Mouse (Mus musculus): Measurements from ENCODE around the gene Hist1h2ae.
A peak's percentile ranks its signal among the peaks of the same experiment; 100 is the strongest.
"Not testable (repeated sequence)": the region's sequence is repeated elsewhere in the genome, so short reads cannot be mapped to it uniquely, and the experiment has no call there.

Gene Hist1h2ae

DNA sequence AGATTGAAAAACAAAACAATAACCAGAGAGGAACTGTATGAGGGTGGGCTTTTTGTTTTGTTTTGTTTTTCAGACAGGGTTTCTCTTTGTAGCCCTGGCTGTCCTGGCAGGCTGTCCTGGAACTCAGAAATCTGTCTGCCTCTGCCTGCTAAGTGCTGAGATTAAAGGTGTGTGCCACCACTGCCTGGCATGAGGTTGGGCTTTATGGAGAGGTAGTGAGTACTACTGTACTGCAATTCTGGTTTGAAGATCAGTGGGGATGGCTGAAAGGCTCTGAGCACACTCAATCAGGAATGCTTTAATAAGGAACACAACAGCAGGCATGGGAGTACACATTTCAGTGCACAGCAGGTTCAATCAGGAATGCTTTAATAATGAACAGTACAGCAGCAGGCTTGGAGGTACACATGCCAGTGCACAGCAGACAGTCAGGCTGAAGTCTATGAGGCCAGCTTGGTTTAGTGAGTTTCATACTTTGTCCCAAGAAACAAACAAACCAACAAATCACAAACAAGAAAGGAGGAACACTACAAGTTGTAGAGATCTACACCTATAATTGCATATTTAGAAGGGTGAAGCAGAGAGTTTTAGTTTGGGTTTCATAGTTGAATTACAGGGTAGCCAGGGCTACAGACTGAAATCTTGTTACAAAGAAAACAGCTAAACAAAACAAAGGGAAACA, 12.5 kb upstream of the Hist1h2ae start:
- no peak for DNase-seq (ENCODE audit: low spot score)

DNA sequence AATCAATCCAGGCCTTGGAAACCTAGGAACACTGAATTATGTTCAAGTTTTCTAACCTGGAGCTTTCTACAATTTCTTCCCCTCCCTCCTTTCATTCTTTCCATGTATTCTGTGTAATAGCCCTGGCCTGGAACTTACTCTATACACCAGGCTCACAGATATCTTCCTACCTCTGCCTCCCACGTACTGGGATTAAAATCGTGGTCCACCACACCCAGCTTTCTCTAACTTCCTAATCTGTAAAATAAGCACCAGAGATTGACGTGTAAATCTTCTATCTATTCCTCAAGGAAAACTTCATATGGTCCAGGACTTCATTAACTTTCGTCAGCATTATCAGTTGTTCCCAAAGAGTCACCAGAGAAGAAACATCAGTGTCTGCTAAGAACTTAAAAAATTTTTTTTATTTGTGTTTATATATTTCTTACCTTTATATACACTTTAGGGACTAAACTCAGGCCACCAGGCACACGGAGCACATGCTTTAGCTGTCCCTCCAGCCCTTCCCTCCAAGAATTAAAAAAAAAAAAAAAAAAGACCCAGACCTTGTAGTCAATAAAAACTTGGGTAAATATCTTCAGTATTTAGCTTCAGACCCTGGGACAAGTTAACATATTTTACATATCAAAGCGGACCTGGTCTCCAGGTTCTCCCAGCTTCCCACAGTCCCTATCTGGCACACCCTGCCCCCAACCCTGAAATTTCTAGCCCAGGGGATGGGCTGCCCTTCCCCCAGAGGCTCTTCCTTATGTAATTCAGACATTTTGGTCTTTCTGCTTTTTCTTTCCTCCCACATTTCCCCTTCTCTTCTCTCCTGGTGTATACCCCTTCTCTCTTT, 11.4 kb upstream of the Hist1h2ae start:
- DNase-seq (ENCODE audit: low spot score), result no peak

DNA sequence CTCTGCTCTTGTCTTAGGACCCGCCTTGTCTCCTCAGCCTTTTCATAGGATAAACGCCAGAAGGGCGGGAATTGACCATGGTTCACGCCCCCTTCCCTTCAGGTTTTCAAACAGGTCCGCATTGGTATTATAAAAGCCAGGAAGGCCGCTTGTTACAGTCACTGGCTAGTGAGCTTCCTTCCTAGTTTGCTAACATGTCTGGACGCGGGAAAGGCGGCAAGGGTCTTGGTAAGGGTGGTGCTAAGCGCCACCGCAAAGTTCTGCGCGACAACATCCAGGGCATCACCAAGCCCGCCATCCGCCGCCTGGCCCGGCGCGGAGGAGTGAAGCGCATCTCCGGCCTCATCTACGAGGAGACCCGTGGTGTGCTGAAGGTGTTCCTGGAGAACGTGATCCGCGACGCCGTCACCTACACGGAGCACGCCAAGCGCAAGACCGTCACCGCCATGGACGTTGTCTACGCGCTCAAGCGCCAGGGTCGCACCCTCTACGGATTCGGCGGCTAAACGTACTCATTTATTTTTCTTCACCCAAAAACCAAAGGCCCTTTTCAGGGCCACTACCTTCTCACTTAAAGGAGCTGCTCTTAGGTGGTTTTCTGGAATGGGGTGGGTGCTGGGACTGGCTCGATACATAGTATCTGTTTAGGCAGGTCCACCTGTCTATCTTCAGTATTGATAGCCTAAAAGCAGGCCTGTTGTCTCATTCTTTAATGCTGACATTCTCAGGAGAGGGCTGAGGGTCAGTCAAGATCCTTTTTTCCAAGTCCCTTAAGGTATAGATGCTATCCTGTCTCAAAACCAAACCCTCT, 10.6 kb upstream of the Hist1h2ae start, which contains the start of gene Hist1h4d:
Gene Hist1h4d, plus strand, starts transcription at position 191 of the 811 bp plus-strand sequence.
- DNase-seq (ENCODE audit: low spot score), result peak; percentile 98

GRCm38 (mm10) chr13:23577835-23578234, 6.8 kb upstream of the Hist1h2ae start:
- no peak for DNase-seq (ENCODE audit: low spot score)

GRCm38 (mm10) chr13:23576906-23577639, 6.1 kb upstream of the Hist1h2ae start:
- no peak for DNase-seq (ENCODE audit: low spot score)

- DNase-seq (ENCODE audit: low spot score), result no peak
These were observed 5.4 kb upstream of the Hist1h2ae start for GRCm38 (mm10) chr13:23576351-23576881.

DNA sequence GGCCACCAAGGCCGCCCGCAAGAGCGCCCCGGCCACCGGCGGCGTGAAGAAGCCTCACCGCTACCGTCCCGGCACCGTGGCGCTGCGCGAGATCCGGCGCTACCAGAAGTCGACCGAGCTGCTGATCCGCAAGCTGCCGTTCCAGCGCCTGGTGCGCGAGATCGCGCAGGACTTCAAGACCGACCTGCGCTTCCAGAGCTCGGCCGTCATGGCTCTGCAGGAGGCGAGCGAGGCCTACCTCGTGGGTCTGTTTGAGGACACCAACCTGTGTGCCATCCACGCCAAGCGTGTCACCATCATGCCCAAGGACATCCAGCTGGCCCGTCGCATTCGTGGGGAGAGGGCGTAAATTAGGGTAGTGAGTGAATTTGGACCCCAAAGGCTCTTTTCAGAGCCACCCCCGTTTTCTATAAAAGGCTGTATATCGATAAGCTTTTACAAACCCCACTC, 4.9 kb upstream of the Hist1h2ae start:
- DNase-seq (ENCODE audit: low spot score), result not testable (repeated sequence)

- peak; percentile 72 for DNase-seq (ENCODE audit: low spot score)
These were observed 4.3 kb upstream of the Hist1h2ae start, which contains the start of gene Hist1h3d for GRCm38 (mm10) chr13:23575271-23575851. TSS of gene Hist1h3d (plus strand) at chr13:23575763.

- not testable (repeated sequence) for DNase-seq (ENCODE audit: low spot score)
These were observed 3.6 kb upstream of the Hist1h2ae start for GRCm38 (mm10) chr13:23574546-23575170.

GRCm38 (mm10) chr13:23573898-23574524, 3.0 kb upstream of the Hist1h2ae start, which contains the start of the genes Hist1h2bf and Hist1h2ad:
TSS of gene Hist1h2bf (minus strand) at chr13:23574196.
TSS of gene Hist1h2ad (plus strand) at chr13:23574381.
- peak; percentile 93 for DNase-seq (ENCODE audit: low spot score)

DNA sequence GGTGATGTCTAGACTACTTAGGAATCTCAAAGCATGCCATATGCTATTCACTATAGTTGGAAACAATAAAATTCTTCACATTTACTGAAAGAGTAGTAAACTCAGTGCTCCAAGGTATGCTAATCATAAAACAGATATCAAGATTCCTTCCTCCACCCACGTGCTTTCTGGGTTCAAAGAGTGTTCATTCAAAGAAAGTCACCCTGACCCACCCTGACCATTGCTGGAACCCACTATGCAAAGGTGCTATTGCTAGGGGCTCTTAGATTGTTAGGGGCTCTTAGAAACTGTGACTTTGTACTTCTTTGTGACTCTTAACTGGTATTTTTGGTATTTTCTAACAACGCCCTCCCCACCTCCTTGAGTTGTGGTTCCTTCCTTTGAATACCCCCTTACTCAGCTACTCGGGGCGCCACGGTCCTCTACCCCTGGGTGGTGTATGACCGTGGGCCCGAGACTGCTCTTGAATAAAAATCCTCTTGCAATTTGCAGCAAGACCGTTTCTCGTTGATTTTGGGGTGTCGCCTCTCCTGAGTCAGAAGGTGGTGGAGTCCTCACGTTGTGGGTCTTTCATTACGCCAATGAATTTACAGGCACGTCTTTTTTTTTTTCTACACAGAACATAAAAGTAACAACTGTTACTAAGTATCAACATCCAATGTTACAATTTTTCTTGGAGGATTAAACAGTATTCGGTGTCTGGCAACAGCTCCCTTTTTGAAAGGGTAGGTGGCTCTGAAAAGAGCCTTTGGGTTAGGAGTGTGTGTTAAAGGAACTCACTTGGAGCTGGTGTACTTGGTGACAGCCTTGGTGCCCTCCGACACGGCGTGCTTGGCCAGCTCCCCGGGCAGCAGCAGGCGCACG, 2.2 kb upstream of the Hist1h2ae start:
- not testable (repeated sequence) for DNase-seq (ENCODE audit: low spot score)

DNA sequence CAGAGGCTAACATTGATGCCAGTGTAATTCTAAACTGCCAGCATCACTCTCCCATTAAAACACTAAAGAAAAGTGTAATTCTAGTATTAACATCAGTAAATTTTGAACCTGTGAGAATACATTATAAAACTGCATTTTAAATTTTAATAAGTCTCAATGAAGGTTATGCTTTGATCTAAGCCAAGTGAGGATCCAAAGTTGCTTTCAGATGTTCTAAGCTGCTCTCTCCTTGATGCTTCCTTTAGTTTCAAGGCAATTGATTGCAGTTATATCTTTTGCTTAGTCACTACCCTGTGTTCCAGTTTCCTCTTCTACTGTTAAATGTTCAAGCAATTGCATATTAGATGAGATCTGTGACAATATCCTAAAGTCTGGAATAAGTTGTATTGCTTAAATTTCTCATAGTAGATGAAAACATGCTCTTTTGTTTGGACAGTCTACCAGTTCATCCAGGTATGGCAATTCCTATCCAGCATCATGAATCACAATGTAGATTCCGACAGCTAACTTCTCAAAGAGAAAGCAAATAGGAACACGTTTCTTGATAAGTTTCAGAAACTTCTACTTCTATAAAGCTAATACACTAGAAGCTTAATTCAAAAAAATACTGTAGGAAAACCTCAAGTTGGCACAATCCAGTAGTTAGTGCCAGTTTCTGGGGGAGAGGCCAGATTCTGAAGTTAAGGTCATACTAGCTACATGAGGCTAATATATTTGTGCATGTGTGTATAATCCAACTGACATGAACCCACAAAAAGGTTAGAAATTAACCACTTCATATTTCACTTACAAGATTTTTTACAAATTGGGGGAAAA, 1.4 kb upstream of the Hist1h2ae start:
- DNase-seq (ENCODE audit: low spot score), result no peak

- not testable (repeated sequence) for DNase-seq (ENCODE audit: low spot score)
These were observed 641 bp upstream of the Hist1h2ae start for GRCm38 (mm10) chr13:23571504-23572217.

DNA sequence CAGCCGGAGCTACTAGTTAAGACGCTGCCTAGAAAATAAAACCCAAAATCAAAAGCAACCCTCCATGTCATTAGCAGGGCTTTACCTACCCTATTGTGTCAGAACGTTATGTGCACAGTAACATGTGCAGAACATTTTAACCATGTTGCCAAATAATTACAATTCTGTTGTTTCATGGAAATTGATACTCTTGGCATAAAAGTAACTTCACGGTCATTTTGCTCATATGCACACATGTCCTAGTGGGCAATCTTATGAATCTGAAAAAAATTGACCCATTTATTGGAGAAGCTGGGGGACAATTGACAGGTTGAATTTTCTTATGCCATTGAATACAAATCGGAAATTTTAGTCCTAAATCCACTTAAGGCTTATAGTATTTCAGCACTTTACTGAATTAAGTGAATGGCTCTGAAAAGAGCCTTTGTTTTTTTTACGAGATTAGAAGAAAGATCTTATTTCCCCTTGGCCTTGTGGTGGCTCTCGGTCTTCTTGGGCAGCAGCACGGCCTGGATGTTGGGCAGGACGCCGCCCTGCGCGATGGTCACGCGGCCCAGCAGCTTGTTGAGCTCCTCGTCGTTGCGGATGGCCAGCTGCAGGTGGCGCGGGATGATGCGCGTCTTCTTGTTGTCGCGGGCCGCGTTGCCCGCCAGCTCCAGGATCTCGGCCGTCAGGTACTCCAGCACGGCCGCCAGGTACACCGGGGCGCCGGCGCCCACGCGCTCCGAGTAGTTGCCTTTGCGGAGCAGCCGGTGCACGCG, 579 bp downstream of the Hist1h2ae start:
- DNase-seq (ENCODE audit: low spot score), result not testable (repeated sequence)

GRCm38 (mm10) chr13:23564482-23564881, 6.5 kb downstream of the Hist1h2ae start:
- DNase-seq (ENCODE audit: low spot score), result no peak

Data from layer of hippocampus, adult 11-12 months (tissue).